Mouse (Mus musculus) embryonic facial prominence, embryonic 13.5 days (tissue): ENCODE data around the gene Agxt2. TPM values are rescaled to one million over a fixed set of nuclear protein-coding genes. Genes with fewer than 3 reads are reported as not detected.

Source experiments
- ATAC-seq: fragments of 200-750 bp; cut with Nextera tagmentation; 2 replicates; pipeline ENCODE4 v1.8.0; 2017; ENCODE audit warnings: low read depth; ENCODE audit not compliant: insufficient number of reproducible peaks, insufficient read depth, low FRiP score, low TSS enrichment
- H3K27ac ChIP-seq: fragments of 300-500 bp; sonication (generic); 2 replicates; pipeline ENCODE4 v1.5.1; 2015; ENCODE audit warnings: moderate library complexity, mild to moderate bottlenecking, inconsistent platforms
- H3K27me3 ChIP-seq: fragments of 300-500 bp; sonication (generic); 2 replicates; pipeline ENCODE4 v1.6.1; 2015; ENCODE audit warnings: mild to moderate bottlenecking, inconsistent platforms
- H3K36me3 ChIP-seq: fragments of 300-500 bp; sonication (generic); 2 replicates; pipeline ENCODE4 v1.6.1; 2015; ENCODE audit warnings: mild to moderate bottlenecking, inconsistent platforms
- H3K4me1 ChIP-seq: fragments of 300-500 bp; sonication (generic); 2 replicates; pipeline ENCODE4 v1.6.1; 2015; ENCODE audit warnings: inconsistent platforms
- H3K4me2 ChIP-seq: fragments of 300-500 bp; sonication (generic); 2 replicates; pipeline ENCODE4 v1.6.1; 2015; ENCODE audit warnings: moderate library complexity, mild to moderate bottlenecking, inconsistent platforms
- H3K4me3 ChIP-seq: fragments of 300-500 bp; sonication (generic); 2 replicates; pipeline ENCODE4 v1.5.1; 2015; ENCODE audit warnings: mild to moderate bottlenecking, inconsistent platforms
- H3K9ac ChIP-seq: fragments of 300-500 bp; sonication (generic); 2 replicates; pipeline ENCODE4 v1.6.1; 2015; ENCODE audit warnings: mild to moderate bottlenecking, inconsistent platforms
- H3K9me3 ChIP-seq: fragments of 300-500 bp; sonication (generic); 2 replicates; pipeline ENCODE4 v1.6.1; 2016; ENCODE audit warnings: inconsistent platforms
- WGBS: fragments of 180-500 bp; shearing (Covaris S2); methylation state at CpG from one replicate; pipeline ENCODE4 v1.1.7; 2015; ENCODE audit warnings: mixed read lengths; 5-methylcytosine and 5-hydroxymethylcytosine counted together
- polyA plus RNA-seq: library from polyadenylated mRNA; unstranded; fragments of >200 nt; fragmentation: Nextera tagmentation; extraction: Ambion mirVana; gene quantifications from 2 replicates; pipeline ENCODE4 v1.2.1, GENCODE M21; 2015

Agxt2 gene
- not detected in 2 replicates for polyA plus RNA-seq

DNA sequence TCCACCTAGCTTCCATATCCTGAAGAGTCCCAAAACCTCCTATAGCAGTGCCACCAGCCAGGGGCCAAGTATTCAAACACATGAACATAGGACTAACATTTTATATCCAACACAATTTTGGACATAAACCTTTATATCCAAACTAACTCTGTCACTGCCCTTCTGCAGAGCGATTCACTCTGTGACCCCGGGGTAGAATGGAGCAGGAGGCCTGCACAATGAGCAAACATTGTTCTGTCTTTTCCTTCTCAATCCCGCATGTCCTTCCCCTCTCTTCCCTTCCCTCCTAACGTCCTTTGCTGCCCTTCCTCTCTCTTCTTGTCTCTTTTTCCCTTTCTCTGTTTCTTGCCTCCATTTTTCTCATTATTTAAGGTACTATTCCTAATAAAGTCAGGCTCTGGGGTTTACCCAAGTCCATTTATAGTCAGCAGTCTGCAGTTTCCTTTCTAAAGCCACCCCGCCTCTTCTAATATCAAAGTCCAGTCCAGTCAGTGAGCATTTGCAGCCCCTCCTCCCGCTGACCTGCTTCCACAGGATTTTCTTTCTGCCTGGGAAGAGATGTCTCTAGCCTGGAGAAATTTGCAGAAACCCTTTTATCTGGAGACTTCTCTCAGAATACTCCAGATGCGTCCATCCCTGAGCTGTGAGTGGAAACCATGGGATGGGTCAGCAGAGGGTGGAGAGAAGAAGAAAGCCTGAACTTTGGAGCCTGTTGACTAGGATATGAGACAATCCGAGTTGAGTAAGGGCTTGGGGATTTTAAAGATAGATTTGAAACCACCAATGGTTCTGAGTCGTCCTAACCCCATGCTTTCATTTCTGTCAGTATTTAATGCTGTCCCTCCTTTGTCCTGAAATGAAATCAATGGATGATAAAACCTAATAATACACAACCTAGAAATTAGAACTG lies at the start of gene Agxt2:
TSS of gene Agxt2 (plus strand) at position 494 of the 910 bp plus-strand sequence.
- WGBS = 76% methylated on average over 9 of the region's 9 CpGs

DNA sequence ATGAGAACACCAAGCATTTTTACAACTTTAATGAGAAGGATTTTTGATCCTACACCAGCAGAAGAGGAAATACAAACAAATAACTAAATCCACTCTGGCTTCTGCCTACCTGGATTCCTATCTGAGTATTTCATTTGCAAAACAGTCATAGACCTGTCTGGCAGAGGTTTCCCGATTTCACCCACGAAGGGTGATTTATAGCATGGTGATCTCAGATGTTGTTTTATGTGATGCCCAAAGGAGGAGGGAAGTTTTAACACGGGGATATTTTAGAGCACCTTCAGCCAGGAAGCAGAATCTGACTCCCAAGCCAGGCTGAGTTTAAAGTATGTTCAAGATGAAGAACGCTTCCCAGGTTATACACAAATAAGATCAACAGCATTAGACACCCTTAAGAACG lies 46.5 kb upstream of the Agxt2 start:
- ATAC-seq = no peak
- Histone ChIP-seq H3K4me2 (no peak overlapping the region), H3K36me3 (no peaks in the 10 kb centered on the region), H3K27ac (no peak overlapping the region), H3K9me3 (no peaks in the 10 kb centered on the region), H3K9ac (no peak overlapping the region), H3K4me3 (no peak overlapping the region), H3K4me1 (no peaks in the 10 kb centered on the region), H3K27me3 (no peaks in the 10 kb centered on the region)
- WGBS = 82% methylated on average over 5 of the region's 5 CpGs

More for the DNA sequence above, at the start of gene Agxt2:
- Histone ChIP-seq H3K4me2 (no peak within 1 kb of the TSS), H3K4me3 (no peak within 1 kb of the TSS), H3K27ac (no peak within 1 kb of the TSS), H3K27me3 (no peaks in the 10 kb centered on the region), H3K36me3 (no peaks in the 10 kb centered on the region), H3K9ac (no peak within 1 kb of the TSS), H3K4me1 (no peaks in the 10 kb centered on the region), H3K9me3 (no peaks in the 10 kb centered on the region)
- ATAC-seq = no peak

DNA sequence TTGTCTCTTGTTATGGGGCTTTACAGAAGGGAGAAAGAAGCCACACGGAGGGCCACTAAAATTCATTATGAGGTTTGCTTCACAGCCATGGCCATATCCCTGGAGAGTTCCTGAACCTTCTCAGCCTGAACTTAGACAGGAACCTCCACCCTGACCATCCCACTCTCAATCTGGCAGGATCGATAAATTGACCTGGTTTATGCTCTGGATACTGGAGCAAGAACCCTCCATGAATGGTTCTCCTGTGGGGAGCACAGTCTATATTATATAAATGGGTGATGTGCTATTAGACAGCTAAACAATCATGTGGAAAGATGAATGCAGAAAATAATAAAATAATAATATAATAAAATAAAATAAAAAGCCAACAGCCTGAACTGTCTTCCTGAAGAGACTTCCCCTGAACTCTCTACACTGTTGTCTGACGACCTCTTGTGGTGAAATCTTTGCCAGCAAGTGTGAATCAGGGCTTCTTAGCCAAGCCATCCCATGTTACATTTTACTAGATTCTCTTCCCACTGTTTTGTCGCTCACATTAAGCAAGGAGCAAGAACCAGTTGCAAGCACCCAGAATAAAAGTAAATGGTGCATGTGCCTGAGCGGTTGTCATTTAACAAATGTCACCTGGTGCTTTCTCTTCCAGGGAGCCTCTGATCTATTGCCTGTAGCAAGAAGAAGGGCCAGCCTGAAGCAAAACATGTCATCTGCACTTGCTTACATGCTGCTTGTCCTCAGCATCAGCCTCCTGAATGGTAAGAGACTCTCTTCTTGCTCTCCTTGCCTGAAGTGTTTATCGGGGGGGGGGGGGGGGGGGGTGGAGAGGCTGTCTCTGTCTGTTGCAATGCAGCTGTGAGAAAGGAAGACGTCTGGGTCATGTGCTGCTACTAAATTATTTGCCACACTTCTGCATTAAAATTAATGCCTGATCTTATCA lies 44.5 kb upstream of the Agxt2 start:
- Histone ChIP-seq H3K27me3 (no peaks in the 10 kb centered on the region), H3K9ac (no peak overlapping the region), H3K4me1 (no peaks in the 10 kb centered on the region), H3K4me3 (no peak overlapping the region), H3K4me2 (no peak overlapping the region), H3K9me3 (no peaks in the 10 kb centered on the region), H3K36me3 (no peaks in the 10 kb centered on the region), H3K27ac (no peak overlapping the region)
- 51% methylated on average over 7 of the region's 7 CpGs for WGBS
- ATAC-seq = no peak

DNA sequence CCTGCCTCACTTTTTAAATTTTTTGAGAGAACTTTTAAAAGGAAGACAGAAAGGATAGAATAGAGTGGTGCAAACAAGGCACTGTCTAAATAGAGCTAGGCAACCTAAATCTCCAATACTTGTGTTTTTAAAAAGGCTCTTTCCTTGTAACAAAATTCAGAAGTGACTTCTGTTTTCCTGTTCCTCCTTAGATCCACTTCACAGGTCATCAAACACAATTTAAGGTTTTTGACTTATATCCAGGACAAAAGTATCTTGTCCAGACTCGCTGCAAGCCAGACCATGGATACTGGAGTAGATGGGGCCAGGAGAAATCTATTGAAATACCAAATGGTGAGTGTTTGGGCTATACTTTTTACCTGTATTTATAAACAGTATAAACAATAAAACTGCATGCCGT lies 33.3 kb upstream of the Agxt2 start, which contains the start of gene Gm21973:
TSS of gene Gm21973 (plus strand) at position 301 of the 400 bp plus-strand sequence.
- ATAC-seq = no peak
- no peaks in the 10 kb centered on the region for H3K36me3 ChIP-seq
- WGBS = 84% methylated on average over 2 of the region's 2 CpGs

DNA sequence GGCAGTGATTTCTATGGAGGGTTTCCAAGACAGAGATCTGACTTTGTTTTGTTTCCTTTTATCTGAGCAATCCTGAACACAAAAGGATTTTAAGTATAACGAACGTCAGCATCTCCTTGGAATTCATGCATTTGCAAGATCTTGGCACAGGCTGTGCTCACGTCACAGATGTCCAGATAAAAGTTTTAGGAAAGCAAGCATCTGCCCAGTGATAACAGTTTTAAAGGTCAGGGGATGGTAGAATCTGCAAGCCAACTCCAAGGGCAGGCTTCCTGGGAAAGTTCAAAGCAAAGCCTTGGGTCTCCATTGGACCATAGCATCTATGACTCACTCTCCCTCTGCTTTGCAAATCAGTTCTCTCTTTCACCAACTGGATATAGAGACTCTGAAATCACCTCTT lies 27.7 kb upstream of the Agxt2 start:
- Histone ChIP-seq H3K36me3 (no peaks in the 10 kb centered on the region), H3K9ac (no peak overlapping the region), H3K4me1 (no peaks in the 10 kb centered on the region), H3K9me3 (no peaks in the 10 kb centered on the region), H3K27ac (no peak overlapping the region), H3K27me3 (no peaks in the 10 kb centered on the region), H3K4me3 (no peak overlapping the region), H3K4me2 (no peak overlapping the region)
- 79% methylated on average over 3 of the region's 3 CpGs for WGBS
- ATAC-seq = no peak

More for the DNA sequence above, 33.3 kb upstream of the Agxt2 start, which contains the start of gene Gm21973:
- H3K9ac ChIP-seq = no peak within 1 kb of the TSS
- H3K4me2 ChIP-seq = no peak within 1 kb of the TSS
- no peaks in the 10 kb centered on the region for H3K9me3 ChIP-seq
- H3K4me1 ChIP-seq = no peaks in the 10 kb centered on the region
- H3K27me3 ChIP-seq = no peaks in the 10 kb centered on the region
- H3K4me3 ChIP-seq = no peak within 1 kb of the TSS
- no peak within 1 kb of the TSS for H3K27ac ChIP-seq

DNA sequence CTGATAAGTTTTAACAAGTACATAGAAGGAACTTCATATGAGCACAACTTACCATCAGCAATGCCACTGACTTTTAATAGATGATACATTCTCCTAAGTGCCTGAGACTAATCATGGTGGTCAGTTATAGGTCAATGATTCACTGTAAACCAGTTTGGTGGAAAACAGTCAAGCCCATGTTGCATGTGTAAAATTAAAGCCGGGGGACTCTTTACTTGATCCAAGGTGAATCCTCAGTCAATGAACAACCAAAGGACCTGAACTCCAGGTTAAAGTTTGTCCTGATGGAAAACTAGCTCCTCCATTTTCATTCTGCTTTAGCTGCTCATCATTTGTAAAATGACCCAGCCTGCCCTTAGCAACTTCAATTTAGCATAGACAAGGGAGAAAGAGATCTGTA lies 25.8 kb upstream of the Agxt2 start:
- 93% methylated on average over 1 of the region's 1 CpGs for WGBS
- Histone ChIP-seq H3K27ac (no peak overlapping the region), H3K9ac (no peak overlapping the region), H3K27me3 (no peaks in the 10 kb centered on the region), H3K4me3 (no peak overlapping the region), H3K4me1 (no peaks in the 10 kb centered on the region), H3K36me3 (no peaks in the 10 kb centered on the region), H3K9me3 (no peaks in the 10 kb centered on the region), H3K4me2 (no peak overlapping the region)
- no peak for ATAC-seq

DNA sequence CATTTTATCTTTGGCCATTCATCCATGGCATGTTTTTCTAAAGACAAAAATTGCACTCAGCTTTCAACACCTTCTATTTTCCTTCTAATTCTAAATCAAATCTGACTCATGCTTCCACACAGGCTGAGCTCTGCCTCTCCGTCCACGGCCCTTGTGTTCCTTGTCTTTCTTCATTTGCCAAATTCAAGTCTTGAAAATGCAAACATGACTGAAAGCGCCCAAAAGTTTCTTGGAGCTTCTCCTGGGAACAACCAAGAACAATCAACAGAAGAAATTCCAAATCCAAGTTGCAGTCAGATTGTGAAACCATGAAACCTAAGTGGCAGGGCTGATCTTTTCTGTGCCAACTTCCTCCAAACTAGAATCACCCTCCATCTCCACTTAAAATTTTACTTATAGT lies 19.7 kb upstream of the Agxt2 start:
- no peak for ATAC-seq
- no peak overlapping the region for H3K4me2 ChIP-seq
- no peaks in the 10 kb centered on the region for H3K36me3 ChIP-seq
- no peak overlapping the region for H3K27ac ChIP-seq
- H3K27me3 ChIP-seq = no peaks in the 10 kb centered on the region
- no peaks in the 10 kb centered on the region for H3K4me1 ChIP-seq
- 58% methylated on average over 3 of the region's 3 CpGs for WGBS
- no peak overlapping the region for H3K9ac ChIP-seq
- H3K9me3 ChIP-seq = no peaks in the 10 kb centered on the region
- H3K4me3 ChIP-seq = no peak overlapping the region

DNA sequence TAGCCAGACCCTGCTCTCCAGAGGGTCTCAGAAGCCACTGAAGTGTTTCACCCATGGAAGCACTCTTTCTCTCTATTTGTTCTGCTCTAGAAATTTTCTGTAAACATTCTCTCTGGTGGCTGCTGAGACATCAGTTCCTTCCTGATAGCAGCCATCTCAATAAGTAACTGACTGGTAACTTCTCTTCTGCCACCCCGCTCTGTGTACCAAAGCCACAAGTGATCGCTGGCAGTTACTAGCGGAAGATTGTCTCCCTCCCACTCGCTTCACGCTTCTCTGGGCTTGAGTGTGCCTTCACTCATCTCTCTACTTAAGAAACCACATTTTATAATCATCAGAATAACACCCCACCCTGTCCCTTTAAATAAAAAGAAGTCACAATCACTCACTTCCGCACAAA lies 11.3 kb upstream of the Agxt2 start:
- ATAC-seq = no peak
- H3K4me3 ChIP-seq = no peak overlapping the region
- H3K4me1 ChIP-seq = no peaks in the 10 kb centered on the region
- no peaks in the 10 kb centered on the region for H3K9me3 ChIP-seq
- H3K9ac ChIP-seq = no peak overlapping the region
- H3K27ac ChIP-seq = no peak overlapping the region
- H3K4me2 ChIP-seq = no peak overlapping the region
- no peaks in the 10 kb centered on the region for H3K36me3 ChIP-seq
- WGBS = 91% methylated on average over 6 of the region's 6 CpGs
- no peaks in the 10 kb centered on the region for H3K27me3 ChIP-seq

DNA sequence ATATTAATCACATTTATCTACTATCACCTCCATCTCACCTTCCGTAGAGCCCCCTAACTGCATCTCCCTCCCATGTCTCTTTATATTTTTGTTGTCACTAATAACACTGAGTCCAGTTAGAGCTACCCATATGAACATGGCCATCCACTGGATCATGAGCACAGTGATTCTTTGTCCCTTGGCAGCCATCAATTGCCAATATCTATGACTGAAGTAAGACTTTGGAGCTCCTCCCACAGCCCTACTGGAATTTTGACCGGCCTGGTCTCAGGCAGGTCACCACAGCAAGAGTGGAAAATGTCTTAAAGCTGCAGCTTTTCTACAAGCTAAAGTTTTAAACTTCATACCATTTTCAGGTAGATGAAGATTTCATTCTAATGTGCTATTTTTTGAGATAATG lies 8.0 kb downstream of the Agxt2 start:
- 92% methylated on average over 2 of the region's 2 CpGs for WGBS

DNA sequence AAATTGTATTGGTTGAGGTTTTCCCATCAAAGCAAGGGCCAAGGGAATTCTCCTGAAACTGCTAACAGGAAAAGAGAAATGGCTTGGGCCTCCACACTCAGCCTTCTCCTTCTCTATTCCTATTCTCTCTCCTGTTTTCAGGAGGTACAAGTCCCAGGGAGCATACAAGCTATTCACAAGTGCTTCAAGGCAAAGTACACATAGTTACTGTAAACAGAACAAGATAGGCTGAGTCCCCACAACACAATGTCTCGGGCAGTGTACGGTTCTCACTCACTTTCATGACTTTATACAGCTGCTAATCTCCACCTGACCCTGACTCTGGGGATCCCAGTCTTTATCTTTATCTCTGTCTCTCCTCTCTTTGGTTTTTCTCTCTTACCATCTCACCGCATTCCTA lies 17.1 kb downstream of the Agxt2 start:
- Histone ChIP-seq H3K9me3 (no peaks in the 10 kb centered on the region), H3K4me1 (no peaks in the 10 kb centered on the region), H3K27ac (no peak overlapping the region), H3K4me3 (no peak overlapping the region), H3K27me3 (no peaks in the 10 kb centered on the region), H3K9ac (no peak overlapping the region), H3K36me3 (no peaks in the 10 kb centered on the region), H3K4me2 (no peak overlapping the region)
- WGBS = 71% methylated on average over 3 of the region's 3 CpGs
- ATAC-seq = no peak

More for the DNA sequence above, 8.0 kb downstream of the Agxt2 start:
- no peaks in the 10 kb centered on the region for H3K4me1 ChIP-seq
- no peak for ATAC-seq
- H3K4me2 ChIP-seq = no peak overlapping the region
- H3K9me3 ChIP-seq = no peaks in the 10 kb centered on the region
- no peak overlapping the region for H3K9ac ChIP-seq
- H3K27me3 ChIP-seq = no peaks in the 10 kb centered on the region
- no peak overlapping the region for H3K4me3 ChIP-seq
- no peak overlapping the region for H3K27ac ChIP-seq
- no peaks in the 10 kb centered on the region for H3K36me3 ChIP-seq

DNA sequence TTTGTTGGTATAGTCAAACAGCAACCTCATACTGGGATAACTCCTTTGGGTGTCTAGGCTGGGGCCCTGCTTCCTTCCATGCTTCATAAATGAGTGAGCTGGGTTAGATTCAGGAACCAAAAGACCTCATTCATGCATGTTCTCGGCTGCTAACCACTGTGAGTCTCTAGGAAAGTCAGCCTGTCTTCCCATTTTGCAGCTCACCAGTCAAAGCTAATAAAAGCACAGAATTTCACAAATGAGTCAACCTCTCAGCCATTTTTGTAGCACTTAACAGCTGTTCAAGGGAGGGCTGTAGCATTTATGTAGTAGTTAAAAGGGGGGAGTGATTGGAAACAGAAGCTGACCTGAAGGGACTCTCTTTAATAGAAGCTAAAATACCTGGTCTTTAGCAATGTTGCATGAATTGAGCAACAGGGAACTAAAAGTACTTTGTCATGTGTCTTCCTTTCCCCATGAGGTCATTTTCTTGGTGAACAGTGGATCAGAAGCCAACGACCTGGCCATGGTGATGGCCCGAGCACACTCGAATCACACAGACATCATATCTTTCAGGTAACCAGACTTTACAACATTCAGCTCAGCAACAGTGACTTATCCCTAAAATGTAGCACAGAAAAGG lies 20.1 kb downstream of the Agxt2 start:
- Histone ChIP-seq H3K9me3 (no peaks in the 10 kb centered on the region), H3K4me2 (no peak overlapping the region), H3K36me3 (no peaks in the 10 kb centered on the region), H3K4me3 (no peak overlapping the region), H3K4me1 (no peaks in the 10 kb centered on the region), H3K9ac (no peak overlapping the region), H3K27ac (no peak overlapping the region), H3K27me3 (no peaks in the 10 kb centered on the region)
- no peak for ATAC-seq
- 83% methylated on average over 4 of the region's 4 CpGs for WGBS
